Mouse (Mus musculus) erythroblast, adult 5-6 weeks (primary cell): ENCODE measurements around the gene Clpp. TPM values are rescaled to one million over a fixed set of nuclear protein-coding genes. Genes with fewer than 3 reads are reported as not detected.

Source experiments
- ATAC-seq: replicated peaks from 2 replicates; pipeline ENCODE4 v1.8.0; 2016; ENCODE audit warnings: moderate number of reproducible peaks, mild to moderate bottlenecking, moderate TSS enrichment, inconsistent platforms; ENCODE audit not compliant: poor library complexity, low FRiP score, severe bottlenecking
- total RNA-seq, 2 experiments: library from RNA; stranded (forward) in 1 of 2; stranded (reverse) in 1 of 2; fragments of 150-400 nt in 1 of 2; fragments of 200-764, 138-1000 nt in 1 of 2; gene quantifications; 2 replicates each; pipeline versions ENCODE4 v1.2.3 to v1.2.4; 2015 to 2017; ENCODE audit warnings: low replicate concordance in 2 of 2

The Clpp gene
- total RNA-seq, 2 experiments from 2014 or later: 4.6 to 6.6 TPM

GRCm38 (mm10) chr17:57020960-57021359, 30.9 kb downstream of the Clpp start:
- ATAC-seq: no peak

DNA sequence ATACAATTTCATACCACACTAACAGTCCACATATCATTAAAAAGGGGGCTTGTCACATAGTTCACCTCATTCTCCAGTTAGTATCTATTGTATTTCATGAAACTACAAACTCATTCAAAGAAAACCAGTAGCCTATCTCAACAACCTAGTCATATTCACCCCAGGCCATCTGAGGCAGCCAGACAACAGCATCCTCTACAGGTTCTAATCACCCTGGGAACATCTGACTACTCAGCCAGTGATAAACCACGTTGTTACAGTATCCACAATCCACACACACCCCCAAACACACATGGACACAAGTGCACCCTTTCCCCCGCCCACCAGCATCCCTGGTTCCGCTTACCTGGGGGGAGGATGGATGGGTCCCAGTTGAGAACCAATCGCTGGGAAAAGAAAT, 37.4 kb downstream of the Clpp start:
- no peak for ATAC-seq

DNA sequence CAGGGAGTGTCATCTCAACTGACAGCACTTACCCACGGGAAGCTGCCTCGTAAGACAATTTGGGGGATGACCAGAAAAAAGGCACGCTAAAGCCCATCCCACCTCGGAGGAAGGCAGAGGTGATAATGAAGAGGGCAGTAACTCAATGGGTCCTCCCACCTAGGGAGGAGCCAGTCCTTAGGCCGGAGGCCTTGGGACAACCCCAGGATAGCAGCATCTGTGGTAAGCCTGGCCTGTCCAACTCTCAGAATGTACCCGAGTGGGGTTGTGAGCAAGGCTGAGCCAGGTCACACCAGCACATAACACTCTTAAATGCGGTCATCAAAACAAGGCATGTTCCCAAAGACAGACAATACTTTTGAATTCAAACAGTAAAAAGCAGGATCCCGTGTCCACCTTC, 39.6 kb downstream of the Clpp start:
- peak; percentile 63 for ATAC-seq

DNA sequence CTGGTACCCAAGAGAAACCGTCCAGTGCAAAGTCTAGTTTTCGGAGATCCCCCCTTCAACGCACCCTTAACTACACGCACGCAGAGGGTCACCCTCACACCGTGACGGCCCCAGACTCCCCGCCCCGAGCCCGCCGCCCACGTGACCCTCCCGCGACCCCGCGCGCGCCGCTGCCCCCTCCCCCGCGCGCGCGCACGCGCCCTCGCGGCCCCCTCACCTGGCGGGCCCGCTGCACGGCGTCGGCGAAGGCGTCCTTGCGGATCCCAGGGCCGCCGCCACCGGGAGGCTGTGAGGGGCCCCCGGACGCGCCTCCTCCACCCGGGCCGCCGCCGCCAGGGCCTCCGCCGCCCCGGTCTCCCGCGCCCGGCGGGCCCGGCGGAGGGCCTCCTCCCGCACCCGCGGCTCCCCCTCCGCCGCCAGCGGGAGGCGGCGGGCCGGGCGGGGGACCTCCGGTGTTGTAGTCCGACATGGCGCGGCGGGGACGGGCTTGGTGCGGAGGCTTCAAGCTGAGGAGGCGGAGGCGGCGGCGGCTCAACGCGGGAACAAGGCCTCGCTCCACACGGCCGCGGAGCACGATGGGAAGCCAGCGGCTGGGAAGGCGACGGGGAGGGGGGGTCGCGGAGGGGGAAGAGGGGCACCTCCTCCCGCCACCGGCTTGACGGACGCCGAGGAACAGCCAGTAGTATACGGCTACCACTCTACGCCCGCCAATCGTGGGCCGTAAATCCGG, 41.0 kb downstream of the Clpp start, which contains the start of gene Khsrp:
Khsrp (minus strand) TSS at position 592 of the 730 bp plus-strand sequence.
- ATAC-seq: no peak

- ATAC-seq: peak; percentile 88
These were observed 41.7 kb downstream of the Clpp start for GRCm38 (mm10) chr17:57031661-57032420.

- ATAC-seq: no peak
These were observed 42.7 kb downstream of the Clpp start for GRCm38 (mm10) chr17:57032854-57033253.

GRCm38 (mm10) chr17:57038978-57039377, 48.9 kb downstream of the Clpp start:
- no peak for ATAC-seq

DNA sequence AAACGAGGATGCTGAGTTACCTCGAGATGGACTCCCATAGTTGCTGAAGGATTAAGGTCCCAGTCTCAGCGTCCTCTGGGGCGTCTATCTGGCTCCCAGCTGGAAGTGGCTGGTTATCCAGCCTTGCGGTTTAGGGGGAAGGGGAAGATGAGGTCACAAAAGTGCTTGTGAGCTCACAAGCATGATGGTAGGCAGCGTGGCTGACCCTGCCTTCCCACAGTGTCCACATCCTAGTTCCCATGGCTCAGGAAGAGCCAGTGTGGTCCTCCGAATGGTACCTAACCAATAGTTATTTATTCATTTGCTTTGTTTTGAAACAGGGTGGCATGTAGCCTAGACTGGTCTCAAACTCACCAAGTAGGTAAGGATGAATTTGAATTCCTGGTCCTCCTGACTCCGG, 51.4 kb downstream of the Clpp start, which contains the start of gene Slc25a41:
Slc25a41 (minus strand) TSS at position 101 of the 400 bp plus-strand sequence.
- ATAC-seq: no peak

Other genes with a start within 250 kb of the Clpp start
- gene Nrtn, start 232.8 kb upstream of the Clpp start, total RNA-seq (2015; ENCODE audit: low replicate concordance): not detected in 2 replicates
- 0.51 TPM in 1 of 2 replicates, not detected in the other for gene Nrtn, start 232.8 kb upstream of the Clpp start, total RNA-seq (2017; ENCODE audit: low replicate concordance)
- 0.84 and 5.6 TPM in 2 replicates for gene Dus3l, start 225.5 kb upstream of the Clpp start, total RNA-seq (2015; ENCODE audit: low replicate concordance)
- 5.4 and 5.9 TPM in 2 replicates for gene Dus3l, start 225.5 kb upstream of the Clpp start, total RNA-seq (2017; ENCODE audit: low replicate concordance)
- not detected in 2 replicates for gene Prr22, start 220.1 kb upstream of the Clpp start, total RNA-seq (2015; ENCODE audit: low replicate concordance)
- not detected in 2 replicates for gene Prr22, start 220.1 kb upstream of the Clpp start, total RNA-seq (2017; ENCODE audit: low replicate concordance)
- gene Rfx2, start 159.3 kb upstream of the Clpp start, total RNA-seq (2015; ENCODE audit: low replicate concordance): 21.5 and 25.7 TPM in 2 replicates
- 26.1 and 39.6 TPM in 2 replicates for gene Rfx2, start 159.3 kb upstream of the Clpp start, total RNA-seq (2017; ENCODE audit: low replicate concordance)
- not detected in 2 replicates for gene Acsbg2, start 115.9 kb upstream of the Clpp start, total RNA-seq (2015; ENCODE audit: low replicate concordance)
- gene Acsbg2, start 115.9 kb upstream of the Clpp start, total RNA-seq (2017; ENCODE audit: low replicate concordance): not detected in 2 replicates
- gene 1700061G19Rik, start 114.8 kb upstream of the Clpp start, total RNA-seq (2015; ENCODE audit: low replicate concordance): not detected in 2 replicates
- gene 1700061G19Rik, start 114.8 kb upstream of the Clpp start, total RNA-seq (2017; ENCODE audit: low replicate concordance): not detected in 2 replicates
- 2.1 and 4.4 TPM in 2 replicates for gene Mllt1, start 54.9 kb upstream of the Clpp start, total RNA-seq (2015; ENCODE audit: low replicate concordance)
- gene Mllt1, start 54.9 kb upstream of the Clpp start, total RNA-seq (2017; ENCODE audit: low replicate concordance): 1.3 and 3.5 TPM in 2 replicates
- gene Acer1, start 8.2 kb upstream of the Clpp start, total RNA-seq (2015; ENCODE audit: low replicate concordance): not detected in 2 replicates
- gene Acer1, start 8.2 kb upstream of the Clpp start, total RNA-seq (2017; ENCODE audit: low replicate concordance): not detected in 2 replicates
- gene Alkbh7, start 7.0 kb downstream of the Clpp start, total RNA-seq (2015; ENCODE audit: low replicate concordance): not detected in 2 replicates
- gene Alkbh7, start 7.0 kb downstream of the Clpp start, total RNA-seq (2017; ENCODE audit: low replicate concordance): 2.5 and 8.9 TPM in 2 replicates
- gene Pspn, start 9.7 kb downstream of the Clpp start, total RNA-seq (2015; ENCODE audit: low replicate concordance): not detected in 2 replicates
- 1.5 TPM in 1 of 2 replicates, not detected in the other for gene Pspn, start 9.7 kb downstream of the Clpp start, total RNA-seq (2017; ENCODE audit: low replicate concordance)
- gene Gtf2f1, start 21.0 kb downstream of the Clpp start, total RNA-seq (2015; ENCODE audit: low replicate concordance): 18.3 and 33.9 TPM in 2 replicates
- 34.3 and 59.5 TPM in 2 replicates for gene Gtf2f1, start 21.0 kb downstream of the Clpp start, total RNA-seq (2017; ENCODE audit: low replicate concordance)
- gene Gm17949, start 21.2 kb downstream of the Clpp start, total RNA-seq (2015; ENCODE audit: low replicate concordance): not detected in 2 replicates
- not detected in 2 replicates for gene Gm17949, start 21.2 kb downstream of the Clpp start, total RNA-seq (2017; ENCODE audit: low replicate concordance)
- gene Khsrp, start 41.2 kb downstream of the Clpp start, total RNA-seq (2015; ENCODE audit: low replicate concordance): 32.9 and 37.6 TPM in 2 replicates
- gene Khsrp, start 41.2 kb downstream of the Clpp start, total RNA-seq (2017; ENCODE audit: low replicate concordance): 29.8 and 34.2 TPM in 2 replicates
- not detected in 2 replicates for gene Slc25a41, start 51.3 kb downstream of the Clpp start, total RNA-seq (2015; ENCODE audit: low replicate concordance)
- not detected in 2 replicates for gene Slc25a41, start 51.3 kb downstream of the Clpp start, total RNA-seq (2017; ENCODE audit: low replicate concordance)
- gene Crb3, start 68.8 kb downstream of the Clpp start, total RNA-seq (2015; ENCODE audit: low replicate concordance): not detected in 2 replicates
- not detected in 2 replicates for gene Crb3, start 68.8 kb downstream of the Clpp start, total RNA-seq (2017; ENCODE audit: low replicate concordance)
- 2.9 and 3.3 TPM in 2 replicates for gene Slc25a23, start 69.6 kb downstream of the Clpp start, total RNA-seq (2015; ENCODE audit: low replicate concordance)
- 1.2 and 4.7 TPM in 2 replicates for gene Slc25a23, start 69.6 kb downstream of the Clpp start, total RNA-seq (2017; ENCODE audit: low replicate concordance)
- gene Dennd1c, start 88.2 kb downstream of the Clpp start, total RNA-seq (2015; ENCODE audit: low replicate concordance): 16.7 and 25.0 TPM in 2 replicates
- 2.4 and 7.2 TPM in 2 replicates for gene Dennd1c, start 88.2 kb downstream of the Clpp start, total RNA-seq (2017; ENCODE audit: low replicate concordance)
- not detected in 2 replicates for gene Tubb4a, start 97.5 kb downstream of the Clpp start, total RNA-seq (2015; ENCODE audit: low replicate concordance)
- gene Tubb4a, start 97.5 kb downstream of the Clpp start, total RNA-seq (2017; ENCODE audit: low replicate concordance): 0.14 TPM in 1 of 2 replicates, not detected in the other
- gene Tnfsf9, start 115.0 kb downstream of the Clpp start, total RNA-seq (2015; ENCODE audit: low replicate concordance): not detected in 2 replicates
- not detected in 2 replicates for gene Tnfsf9, start 115.0 kb downstream of the Clpp start, total RNA-seq (2017; ENCODE audit: low replicate concordance)
- not detected in 2 replicates for gene Cd70, start 159.5 kb downstream of the Clpp start, total RNA-seq (2015; ENCODE audit: low replicate concordance)
- not detected in 2 replicates for gene Cd70, start 159.5 kb downstream of the Clpp start, total RNA-seq (2017; ENCODE audit: low replicate concordance)
- gene Tnfsf14, start 203.9 kb downstream of the Clpp start, total RNA-seq (2015; ENCODE audit: low replicate concordance): 1.5 TPM in 1 of 2 replicates, not detected in the other
- 1.5 and 2.0 TPM in 2 replicates for gene Tnfsf14, start 203.9 kb downstream of the Clpp start, total RNA-seq (2017; ENCODE audit: low replicate concordance)
- gene C3, start 237.8 kb downstream of the Clpp start, total RNA-seq (2015; ENCODE audit: low replicate concordance): 214 and 227 TPM in 2 replicates
- gene C3, start 237.8 kb downstream of the Clpp start, total RNA-seq (2017; ENCODE audit: low replicate concordance): 74.9 and 158 TPM in 2 replicates